ENCODE assay signal across 8 mouse cellular contexts in genomic region chr12:7978190-7978884, GRCm38 (mm10). TPM values are rescaled to one million over a fixed set of nuclear protein-coding genes. Genes with fewer than 3 reads are reported as not detected.
A peak's percentile ranks its signal among the peaks of the same experiment; 100 is the strongest.
DNase-seq lines count a peak whose midpoint lies in the region; ATAC-seq and TF ChIP-seq lines count a peak whose summit lies in the region.

No protein-coding gene starts in this region.

- TF ChIP-seq EP300 in stomach, postnatal 0 days (optimal IDR thresholded peaks at IDR 0.05) = no peak

- peak; percentile 62 for TF ChIP-seq CTCF in bone marrow, adult 2 months (IDR thresholded peaks at IDR 0.05; ENCODE audit: control insufficient read depth, insufficient read depth, low read length)
- peak; percentile 96 for TF ChIP-seq CTCF in stomach, postnatal 0 days (IDR thresholded peaks at IDR 0.05; ENCODE audit: low read depth)

- no peaks in the 10 kb centered on the region; the same call in 1 of the 2 replicates for H3K4me1 ChIP-seq in bone marrow, adult 2 months (ENCODE audit: control insufficient read depth, insufficient read depth, low read length)
- no peaks in the 10 kb centered on the region for H3K4me1 ChIP-seq in heart, embryonic 15.5 days (replicated peaks)
- H3K4me1 ChIP-seq in liver, embryonic 11.5 days (replicated peaks; ENCODE audit: control insufficient read depth, insufficient read depth, low read length) = no peaks in the 10 kb centered on the region
- H3K4me1 ChIP-seq in stomach, postnatal 0 days (replicated peaks; ENCODE audit: control insufficient read depth, insufficient read depth) = no peaks in the 10 kb centered on the region

- 55% methylated on average over 13 of the region's 13 CpGs for WGBS in bone marrow, adult 2 months
- WGBS in heart, embryonic 15.5 days = 48% methylated on average over 13 of the region's 13 CpGs
- 47% methylated on average over 13 of the region's 13 CpGs for WGBS in liver, embryonic 11.5 days
- 47% methylated on average over 13 of the region's 13 CpGs for WGBS in stomach, postnatal 0 days

- no peak overlapping the region for H3K9ac ChIP-seq in heart, embryonic 15.5 days
- peak overlapping the region; percentile 4; the same call in 1 of the 2 replicates for H3K9ac ChIP-seq in liver, embryonic 11.5 days (ENCODE audit: low read depth, low read length)
- no peak overlapping the region for H3K9ac ChIP-seq in stomach, postnatal 0 days (ENCODE audit: low read length)

- no peak for TF ChIP-seq POLR2A in bone marrow, adult 2 months (IDR thresholded peaks at IDR 0.05; ENCODE audit: borderline replicate concordance, control insufficient read depth, low read depth, low read length)

- peak; percentile 11 to 18 for DNase-seq in B cell, adult 2 months
- DNase-seq in kidney, postnatal 14 days = peak; percentile 75
- peak; percentile 52 for DNase-seq in liver, embryonic 11.5 days (ENCODE audit: low spot score)
- DNase-seq in neural tube, embryonic 10.5 days (ENCODE audit: extremely low spot score, low spot score) = peak; percentile 67
- DNase-seq in stomach, postnatal 0 days (ENCODE audit: low spot score) = peak; percentile 74

- H3K4me2 ChIP-seq in heart, embryonic 15.5 days = no peak overlapping the region
- H3K4me2 ChIP-seq in liver, embryonic 11.5 days = peak overlapping the region; percentile 38
- no peak overlapping the region for H3K4me2 ChIP-seq in stomach, postnatal 0 days (replicated peaks; ENCODE audit: low read depth)

- H3K27ac ChIP-seq in bone marrow, adult 2 months (ENCODE audit: control insufficient read depth, insufficient read depth, low read depth, low read length, poor library complexity) = no peak overlapping the region
- no peak overlapping the region for H3K27ac ChIP-seq in heart, embryonic 15.5 days
- H3K27ac ChIP-seq in liver, embryonic 11.5 days (ENCODE audit: low read depth, low read length) = peak overlapping the region; percentile 72
- H3K27ac ChIP-seq in stomach, postnatal 0 days (replicated peaks) = no peak overlapping the region

- ATAC-seq in erythroblast, adult 5-6 weeks (replicated peaks; ENCODE audit: low FRiP score, poor library complexity, severe bottlenecking) = 0 out of 2 replicates have a peak, but pooled peaks have one; percentile 30
- 0 out of 2 replicates have a peak, but pooled peaks have one; percentile 60 for ATAC-seq in heart, embryonic 15.5 days (replicated peaks; ENCODE audit: insufficient number of reproducible peaks, insufficient read depth, low FRiP score, low read depth)
- peak; percentile 83 for ATAC-seq in liver, embryonic 11.5 days (replicated peaks; ENCODE audit: low FRiP score)
- peak; percentile 72; the same call in 1 of the 2 replicates for ATAC-seq in stomach, postnatal 0 days (ENCODE audit: low FRiP score, low TSS enrichment)

- H3K36me3 ChIP-seq in heart, embryonic 15.5 days = no peaks in the 10 kb centered on the region
- no peaks in the 10 kb centered on the region for H3K36me3 ChIP-seq in liver, embryonic 11.5 days (ENCODE audit: control insufficient read depth, insufficient read depth, low read length)
- H3K36me3 ChIP-seq in stomach, postnatal 0 days (ENCODE audit: control insufficient read depth, insufficient read depth, low read length) = no peaks in the 10 kb centered on the region

- H3K9me3 ChIP-seq in heart, embryonic 15.5 days (replicated peaks) = no peaks in the 10 kb centered on the region
- H3K9me3 ChIP-seq in liver, embryonic 11.5 days (ENCODE audit: control insufficient read depth, low read length) = no peaks in the 10 kb centered on the region
- no peaks in the 10 kb centered on the region for H3K9me3 ChIP-seq in stomach, postnatal 0 days (ENCODE audit: control insufficient read depth, low read length)

- H3K27me3 ChIP-seq in heart, embryonic 15.5 days = peaks cover 6% of the 10 kb centered on the region
- no peaks in the 10 kb centered on the region for H3K27me3 ChIP-seq in liver, embryonic 11.5 days (replicated peaks; ENCODE audit: control insufficient read depth, insufficient read depth, low read length)
- no peaks in the 10 kb centered on the region for H3K27me3 ChIP-seq in stomach, postnatal 0 days (ENCODE audit: control insufficient read depth, insufficient read depth, low read length)

- no peak overlapping the region for H3K4me3 ChIP-seq in bone marrow, adult 2 months (replicated peaks; ENCODE audit: control insufficient read depth, low read depth, low read length)
- no peak overlapping the region for H3K4me3 ChIP-seq in heart, embryonic 15.5 days
- H3K4me3 ChIP-seq in liver, embryonic 11.5 days (ENCODE audit: low read depth, low read length) = peak overlapping the region; percentile 40
- no peak overlapping the region for H3K4me3 ChIP-seq in stomach, postnatal 0 days (ENCODE audit: low read depth, low read length)

RNA-seq across cellular contexts. Expression of gene Apob, which starts 0.9 kb away (rescaled TPM):
- 1.2 and 9.2 TPM in 2 replicates for polyA plus RNA-seq in bone marrow, adult 2 months (2011; ENCODE audit: insufficient read depth, insufficient read length, low replicate concordance, missing spikeins)
- total RNA-seq in erythroblast, adult 5-6 weeks (2015; ENCODE audit: low replicate concordance) = not detected in 2 replicates
- 0.14 TPM in 1 of 2 replicates, not detected in the other for total RNA-seq in erythroblast, adult 5-6 weeks (2017; ENCODE audit: low replicate concordance)
- 0.04 and 0.99 TPM in 2 replicates for polyA plus RNA-seq in heart, embryonic 15.5 days (2015; fragmentation: Nextera tagmentation; extraction: Ambion mirVana)
- polyA plus RNA-seq in liver, embryonic 11.5 days (2014; fragmentation: Nextera tagmentation; extraction: Ambion mirVana) = 77.7 and 98.5 TPM in 2 replicates
- polyA plus RNA-seq in stomach, postnatal 0 days (2015; fragmentation: Nextera tagmentation; extraction: Ambion mirVana) = 1.3 and 1.6 TPM in 2 replicates

Comparison
In these comparisons a context has a peak if more than half of its experiments do, and no peak if none do; other contexts are left out.
1. DNase-seq: peak in every context shown above with its lines; median percentile 75 in kidney, postnatal 14 days; 74 in stomach, postnatal 0 days; 67 in neural tube, embryonic 10.5 days; 52 in liver, embryonic 11.5 days; 14 in B cell, adult 2 months.
2. ATAC-seq: peak in every context shown above with its lines; median percentile 83 in liver, embryonic 11.5 days; 72 in stomach, postnatal 0 days; 60 in heart, embryonic 15.5 days; 30 in erythroblast, adult 5-6 weeks.